Mouse (Mus musculus): ENCODE measurements at regions not wholly inside any gene's neighbourhood (a gene's known extent, or its start where the extent isn't known, plus 50 kb on each side); places are given as distances from the start of the nearest gene placed in this dataset.

GRCm38 (mm10) chr9:115666530-115666929 is 242.7 kb upstream of the Gadl1 start:
- Histone ChIP-seq H3K4me2 (no peak overlapping the region), H3K27me3 (ENCODE audit: insufficient read depth, low read length) (no peaks in the 10 kb centered on the region), H3K4me3 (ENCODE audit: low read depth, low read length) (no peak overlapping the region), H3K27ac (ENCODE audit: low read depth) (no peak overlapping the region), H3K9me3 (ENCODE audit: low read depth, low read length) (no peaks in the 10 kb centered on the region), H3K36me3 (ENCODE audit: insufficient read depth) (no peaks in the 10 kb centered on the region), H3K4me1 (ENCODE audit: insufficient read depth) (0 out of 2 replicates have a peak, but pooled peaks cover 4% of the 10 kb centered on the region), H3K9ac (no peak overlapping the region)
- 79% methylated on average over 3 of the region's 3 CpGs for WGBS
- DNase-seq (no peak), ATAC-seq (ENCODE audit: insufficient read depth) (no peak)
- no peak for TF ChIP-seq CTCF (IDR thresholded peaks at IDR 0.05; ENCODE audit: low read depth)

- no peaks in the 10 kb centered on the region for H3K36me3 ChIP-seq (ENCODE audit: insufficient read depth)
- DNase-seq (no peak), ATAC-seq (ENCODE audit: insufficient read depth) (no peak)
- no peak overlapping the region for H3K4me3 ChIP-seq (ENCODE audit: low read depth, low read length)
- no peak overlapping the region for H3K4me2 ChIP-seq
- TF ChIP-seq CTCF (IDR thresholded peaks at IDR 0.05; ENCODE audit: low read depth), result no peak
- no peak overlapping the region for H3K9ac ChIP-seq
- no peak overlapping the region for H3K27ac ChIP-seq (ENCODE audit: low read depth)
- no peaks in the 10 kb centered on the region for H3K9me3 ChIP-seq (ENCODE audit: low read depth, low read length)
- H3K4me1 ChIP-seq (ENCODE audit: insufficient read depth), result 0 out of 2 replicates have a peak, but pooled peaks cover 6% of the 10 kb centered on the region
- WGBS, result 54% methylated on average over 9 of the region's 9 CpGs
- no peaks in the 10 kb centered on the region for H3K27me3 ChIP-seq (ENCODE audit: insufficient read depth, low read length)
These were observed 228.3 kb upstream of the Gadl1 start for GRCm38 (mm10) chr9:115680703-115681576.

- H3K4me1 ChIP-seq (ENCODE audit: insufficient read depth), result 0 out of 2 replicates have a peak, but pooled peaks cover 6% of the 10 kb centered on the region
- no peaks in the 10 kb centered on the region for H3K36me3 ChIP-seq (ENCODE audit: insufficient read depth)
- H3K9ac ChIP-seq, result no peak overlapping the region
- DNase-seq (peak; percentile 39), ATAC-seq (ENCODE audit: insufficient read depth) (no peak)
- no peaks in the 10 kb centered on the region for H3K9me3 ChIP-seq (ENCODE audit: low read depth, low read length)
- H3K4me2 ChIP-seq, result no peak overlapping the region
- no peak for TF ChIP-seq CTCF (IDR thresholded peaks at IDR 0.05; ENCODE audit: low read depth)
- H3K27me3 ChIP-seq (ENCODE audit: insufficient read depth, low read length), result no peaks in the 10 kb centered on the region
- no peak overlapping the region for H3K27ac ChIP-seq (ENCODE audit: low read depth)
- WGBS, result 37% methylated on average over 9 of the region's 9 CpGs
- no peak overlapping the region for H3K4me3 ChIP-seq (ENCODE audit: low read depth, low read length)
These were observed 227.4 kb upstream of the Gadl1 start for GRCm38 (mm10) chr9:115681841-115682240.

- Histone ChIP-seq H3K36me3 (ENCODE audit: insufficient read depth) (no peaks in the 10 kb centered on the region), H3K4me2 (no peak overlapping the region), H3K27ac (ENCODE audit: low read depth) (no peak overlapping the region), H3K4me1 (ENCODE audit: insufficient read depth) (0 out of 2 replicates have a peak, but pooled peaks cover 6% of the 10 kb centered on the region), H3K4me3 (ENCODE audit: low read depth, low read length) (no peak overlapping the region), H3K27me3 (ENCODE audit: insufficient read depth, low read length) (no peaks in the 10 kb centered on the region), H3K9ac (no peak overlapping the region), H3K9me3 (ENCODE audit: low read depth, low read length) (no peaks in the 10 kb centered on the region)
- no peak for TF ChIP-seq CTCF (IDR thresholded peaks at IDR 0.05; ENCODE audit: low read depth)
- ATAC-seq (ENCODE audit: insufficient read depth) (no peak), DNase-seq (no peak)
These were observed 225.3 kb upstream of the Gadl1 start for GRCm38 (mm10) chr9:115683951-115684350.

GRCm38 (mm10) chr9:115686605-115687004 is 222.7 kb upstream of the Gadl1 start:
- Histone ChIP-seq H3K4me2 (no peak overlapping the region), H3K36me3 (ENCODE audit: insufficient read depth) (no peaks in the 10 kb centered on the region), H3K27ac (ENCODE audit: low read depth) (no peak overlapping the region), H3K9me3 (ENCODE audit: low read depth, low read length) (no peaks in the 10 kb centered on the region), H3K4me3 (ENCODE audit: low read depth, low read length) (no peak overlapping the region), H3K27me3 (ENCODE audit: insufficient read depth, low read length) (no peaks in the 10 kb centered on the region), H3K9ac (no peak overlapping the region), H3K4me1 (ENCODE audit: insufficient read depth) (0 out of 2 replicates have a peak, but pooled peaks cover 6% of the 10 kb centered on the region)
- DNase-seq (no peak), ATAC-seq (ENCODE audit: insufficient read depth) (no peak)
- 75% methylated on average over 5 of the region's 5 CpGs for WGBS
- no peak for TF ChIP-seq CTCF (IDR thresholded peaks at IDR 0.05; ENCODE audit: low read depth)

GRCm38 (mm10) chr9:115692837-115693236 is 216.4 kb upstream of the Gadl1 start:
- WGBS, result 60% methylated on average over 2 of the region's 2 CpGs
- Histone ChIP-seq H3K9ac (no peak overlapping the region), H3K4me3 (ENCODE audit: low read depth, low read length) (no peak overlapping the region), H3K27ac (ENCODE audit: low read depth) (no peak overlapping the region), H3K4me2 (no peak overlapping the region), H3K27me3 (ENCODE audit: insufficient read depth, low read length) (no peaks in the 10 kb centered on the region), H3K9me3 (ENCODE audit: low read depth, low read length) (no peaks in the 10 kb centered on the region), H3K36me3 (ENCODE audit: insufficient read depth) (no peaks in the 10 kb centered on the region), H3K4me1 (ENCODE audit: insufficient read depth) (no peaks in the 10 kb centered on the region)
- DNase-seq, result no peak
- ATAC-seq (ENCODE audit: insufficient read depth), result no peak
- peak; percentile 25; the same call in 1 of the 2 replicates for TF ChIP-seq CTCF (IDR thresholded peaks at IDR 0.05; ENCODE audit: low read depth)

GRCm38 (mm10) chr9:115703791-115704190 is 205.5 kb upstream of the Gadl1 start:
- no peak for TF ChIP-seq CTCF (IDR thresholded peaks at IDR 0.05; ENCODE audit: low read depth)
- WGBS, result 83% methylated on average over 7 of the region's 7 CpGs
- DNase-seq (no peak), ATAC-seq (ENCODE audit: insufficient read depth) (no peak)
- Histone ChIP-seq H3K27me3 (ENCODE audit: insufficient read depth, low read length) (no peaks in the 10 kb centered on the region), H3K36me3 (ENCODE audit: insufficient read depth) (no peaks in the 10 kb centered on the region), H3K27ac (ENCODE audit: low read depth) (no peak overlapping the region), H3K4me2 (no peak overlapping the region), H3K9ac (no peak overlapping the region), H3K4me1 (ENCODE audit: insufficient read depth) (no peaks in the 10 kb centered on the region), H3K9me3 (ENCODE audit: low read depth, low read length) (no peaks in the 10 kb centered on the region), H3K4me3 (ENCODE audit: low read depth, low read length) (no peak overlapping the region)

Measured in lung, embryonic 14.5 days (tissue).